Mouse (Mus musculus): Measurements from ENCODE around the gene Mgat5.

GRCm38 (mm10) chr1:127242888-127243588, 38.2 kb downstream of the Mgat5 start:
- TF ChIP-seq GATA1 (IDR thresholded peaks at IDR 0.05; ENCODE audit: borderline replicate concordance, low read length) (no peak), FLI1 (IDR thresholded peaks at IDR 0.05; ENCODE audit: low read length) (no peak)
